Mouse (Mus musculus): Measurements from ENCODE around the gene Zcchc8. TPM values are rescaled to one million over a fixed set of nuclear protein-coding genes. Genes with fewer than 3 reads are reported as not detected.

The Zcchc8 gene
- polyA plus RNA-seq, 1 experiment from 2014 or later, result 68.3 TPM

GRCm38 (mm10) chr5:123679106-123679505, 41.8 kb downstream of the Zcchc8 start:
- no peak overlapping the region for H3K27ac ChIP-seq (replicated peaks; ENCODE audit: low read depth, low read length)
- WGBS, result 72% methylated on average over 3 of the region's 3 CpGs
- DNase-seq (ENCODE audit: low spot score) (no peak), ATAC-seq (ENCODE audit: low read depth) (no peak)
- peaks cover 20% of the 10 kb centered on the region for H3K4me1 ChIP-seq (ENCODE audit: control insufficient read depth, insufficient read depth, low read length)
- H3K36me3 ChIP-seq (ENCODE audit: control insufficient read depth, insufficient read depth, low read length), result no peaks in the 10 kb centered on the region
- no peaks in the 10 kb centered on the region for H3K9me3 ChIP-seq (ENCODE audit: control insufficient read depth, low read length)
- no peak overlapping the region for H3K9ac ChIP-seq (ENCODE audit: low read depth, low read length)
- H3K4me2 ChIP-seq (ENCODE audit: low read depth, low read length), result no peak overlapping the region
- no peak overlapping the region for H3K4me3 ChIP-seq (ENCODE audit: low read depth, low read length)
- no peaks in the 10 kb centered on the region for H3K27me3 ChIP-seq (replicated peaks; ENCODE audit: control insufficient read depth, insufficient read depth, low read length)

GRCm38 (mm10) chr5:123675717-123676116, 45.2 kb downstream of the Zcchc8 start:
- H3K9ac ChIP-seq (ENCODE audit: low read depth, low read length), result no peak overlapping the region
- H3K36me3 ChIP-seq (ENCODE audit: control insufficient read depth, insufficient read depth, low read length), result no peaks in the 10 kb centered on the region

GRCm38 (mm10) chr5:123675221-123675620, 45.7 kb downstream of the Zcchc8 start:
- ATAC-seq (ENCODE audit: low read depth) (no peak), DNase-seq (ENCODE audit: low spot score) (no peak)
- H3K27me3 ChIP-seq (replicated peaks; ENCODE audit: control insufficient read depth, insufficient read depth, low read length), result no peaks in the 10 kb centered on the region
- H3K4me2 ChIP-seq (ENCODE audit: low read depth, low read length), result no peak overlapping the region
- H3K4me3 ChIP-seq (ENCODE audit: low read depth, low read length), result no peak overlapping the region
- no peak overlapping the region for H3K27ac ChIP-seq (replicated peaks; ENCODE audit: low read depth, low read length)
- no peaks in the 10 kb centered on the region for H3K9me3 ChIP-seq (ENCODE audit: control insufficient read depth, low read length)
- no peaks in the 10 kb centered on the region for H3K36me3 ChIP-seq (ENCODE audit: control insufficient read depth, insufficient read depth, low read length)
- 45% methylated on average over 3 of the region's 3 CpGs for WGBS
- no peak overlapping the region for H3K9ac ChIP-seq (ENCODE audit: low read depth, low read length)
- peaks cover 17% of the 10 kb centered on the region for H3K4me1 ChIP-seq (ENCODE audit: control insufficient read depth, insufficient read depth, low read length)

More at GRCm38 (mm10) chr5:123675717-123676116, 45.2 kb downstream of the Zcchc8 start:
- DNase-seq (ENCODE audit: low spot score) (no peak), ATAC-seq (ENCODE audit: low read depth) (no peak)
- Histone ChIP-seq H3K27ac (replicated peaks; ENCODE audit: low read depth, low read length) (no peak overlapping the region), H3K4me2 (ENCODE audit: low read depth, low read length) (no peak overlapping the region), H3K4me3 (ENCODE audit: low read depth, low read length) (no peak overlapping the region), H3K27me3 (replicated peaks; ENCODE audit: control insufficient read depth, insufficient read depth, low read length) (no peaks in the 10 kb centered on the region), H3K9me3 (ENCODE audit: control insufficient read depth, low read length) (no peaks in the 10 kb centered on the region), H3K4me1 (ENCODE audit: control insufficient read depth, insufficient read depth, low read length) (peaks cover 15% of the 10 kb centered on the region)
- 84% methylated on average over 9 of the region's 9 CpGs for WGBS

- Histone ChIP-seq H3K4me3 (ENCODE audit: low read depth, low read length) (no peak overlapping the region), H3K9ac (ENCODE audit: low read depth, low read length) (peak overlapping the region; percentile 27; the same call in 1 of the 2 replicates)
These were observed 49.5 kb downstream of the Zcchc8 start for GRCm38 (mm10) chr5:123671473-123671820.

GRCm38 (mm10) chr5:123670800-123671472, 50.0 kb downstream of the Zcchc8 start:
- no peaks in the 10 kb centered on the region for H3K27me3 ChIP-seq (replicated peaks; ENCODE audit: control insufficient read depth, insufficient read depth, low read length)
- WGBS, result 11% methylated on average over 14 of the region's 14 CpGs
- H3K9ac ChIP-seq (ENCODE audit: low read depth, low read length), result peak overlapping the region; percentile 27
- peak overlapping the region; percentile 75 for H3K27ac ChIP-seq (replicated peaks; ENCODE audit: low read depth, low read length)
- no peaks in the 10 kb centered on the region for H3K9me3 ChIP-seq (ENCODE audit: control insufficient read depth, low read length)
- DNase-seq (ENCODE audit: low spot score) (no peak), ATAC-seq (ENCODE audit: low read depth) (peak; percentile 44)
- H3K4me2 ChIP-seq (ENCODE audit: low read depth, low read length), result peak overlapping the region; percentile 35
- H3K4me1 ChIP-seq (ENCODE audit: control insufficient read depth, insufficient read depth, low read length), result peaks cover 11% of the 10 kb centered on the region
- no peaks in the 10 kb centered on the region for H3K36me3 ChIP-seq (ENCODE audit: control insufficient read depth, insufficient read depth, low read length)
- no peak overlapping the region for H3K4me3 ChIP-seq (ENCODE audit: low read depth, low read length)

More at GRCm38 (mm10) chr5:123671473-123671820, 49.5 kb downstream of the Zcchc8 start:
- no peak for DNase-seq (ENCODE audit: low spot score)
- peak overlapping the region; percentile 75 for H3K27ac ChIP-seq (replicated peaks; ENCODE audit: low read depth, low read length)
- ATAC-seq (ENCODE audit: low read depth), result no peak
- no peaks in the 10 kb centered on the region for H3K9me3 ChIP-seq (ENCODE audit: control insufficient read depth, low read length)
- no peaks in the 10 kb centered on the region for H3K36me3 ChIP-seq (ENCODE audit: control insufficient read depth, insufficient read depth, low read length)
- WGBS, result 73% methylated on average over 3 of the region's 3 CpGs
- no peaks in the 10 kb centered on the region for H3K27me3 ChIP-seq (replicated peaks; ENCODE audit: control insufficient read depth, insufficient read depth, low read length)
- H3K4me2 ChIP-seq (ENCODE audit: low read depth, low read length), result 0 out of 2 replicates have a peak overlapping the region, but pooled peaks have one; percentile 35
- peaks cover 11% of the 10 kb centered on the region for H3K4me1 ChIP-seq (ENCODE audit: control insufficient read depth, insufficient read depth, low read length)

GRCm38 (mm10) chr5:123669991-123670799, 50.7 kb downstream of the Zcchc8 start:
- Histone ChIP-seq H3K4me3 (ENCODE audit: low read depth, low read length) (no peak overlapping the region), H3K9ac (ENCODE audit: low read depth, low read length) (peak overlapping the region; percentile 40), H3K9me3 (ENCODE audit: control insufficient read depth, low read length) (no peaks in the 10 kb centered on the region), H3K27me3 (replicated peaks; ENCODE audit: control insufficient read depth, insufficient read depth, low read length) (no peaks in the 10 kb centered on the region), H3K36me3 (ENCODE audit: control insufficient read depth, insufficient read depth, low read length) (no peaks in the 10 kb centered on the region), H3K4me2 (ENCODE audit: low read depth, low read length) (peak overlapping the region; percentile 35), H3K27ac (replicated peaks; ENCODE audit: low read depth, low read length) (peak overlapping the region; percentile 75), H3K4me1 (ENCODE audit: control insufficient read depth, insufficient read depth, low read length) (peaks cover 11% of the 10 kb centered on the region)
- WGBS, result 47% methylated on average over 9 of the region's 9 CpGs
- ATAC-seq (ENCODE audit: low read depth), result no peak
- DNase-seq (ENCODE audit: low spot score), result no peak

- H3K4me1 ChIP-seq (ENCODE audit: control insufficient read depth, insufficient read depth, low read length), result peaks cover 11% of the 10 kb centered on the region
- ATAC-seq (ENCODE audit: low read depth) (no peak), DNase-seq (ENCODE audit: low spot score) (no peak)
- H3K4me3 ChIP-seq (ENCODE audit: low read depth, low read length), result no peak overlapping the region
- WGBS, result 85% methylated on average over 12 of the region's 12 CpGs
- H3K9me3 ChIP-seq (ENCODE audit: control insufficient read depth, low read length), result no peaks in the 10 kb centered on the region
- no peaks in the 10 kb centered on the region for H3K27me3 ChIP-seq (replicated peaks; ENCODE audit: control insufficient read depth, insufficient read depth, low read length)
- H3K36me3 ChIP-seq (ENCODE audit: control insufficient read depth, insufficient read depth, low read length), result no peaks in the 10 kb centered on the region
- H3K27ac ChIP-seq (replicated peaks; ENCODE audit: low read depth, low read length), result no peak overlapping the region
- H3K4me2 ChIP-seq (ENCODE audit: low read depth, low read length), result no peak overlapping the region
- no peak overlapping the region for H3K9ac ChIP-seq (ENCODE audit: low read depth, low read length)
These were observed 53.0 kb downstream of the Zcchc8 start for GRCm38 (mm10) chr5:123667915-123668314.

GRCm38 (mm10) chr5:123665956-123666355, 54.9 kb downstream of the Zcchc8 start:
- Histone ChIP-seq H3K9ac (ENCODE audit: low read depth, low read length) (no peak overlapping the region; the same call in 1 of the 2 replicates), H3K27me3 (replicated peaks; ENCODE audit: control insufficient read depth, insufficient read depth, low read length) (no peaks in the 10 kb centered on the region), H3K36me3 (ENCODE audit: control insufficient read depth, insufficient read depth, low read length) (no peaks in the 10 kb centered on the region), H3K27ac (replicated peaks; ENCODE audit: low read depth, low read length) (no peak overlapping the region), H3K4me2 (ENCODE audit: low read depth, low read length) (no peak overlapping the region), H3K4me3 (ENCODE audit: low read depth, low read length) (no peak overlapping the region), H3K4me1 (ENCODE audit: control insufficient read depth, insufficient read depth, low read length) (peaks cover 5% of the 10 kb centered on the region), H3K9me3 (ENCODE audit: control insufficient read depth, low read length) (no peaks in the 10 kb centered on the region)
- ATAC-seq (ENCODE audit: low read depth), result no peak
- no peak for DNase-seq (ENCODE audit: low spot score)
- 91% methylated on average over 7 of the region's 7 CpGs for WGBS

Data from embryonic facial prominence, embryonic 14.5 days (tissue).